Mouse (Mus musculus): ENCODE results near the gene Cyb5r4.

DNA sequence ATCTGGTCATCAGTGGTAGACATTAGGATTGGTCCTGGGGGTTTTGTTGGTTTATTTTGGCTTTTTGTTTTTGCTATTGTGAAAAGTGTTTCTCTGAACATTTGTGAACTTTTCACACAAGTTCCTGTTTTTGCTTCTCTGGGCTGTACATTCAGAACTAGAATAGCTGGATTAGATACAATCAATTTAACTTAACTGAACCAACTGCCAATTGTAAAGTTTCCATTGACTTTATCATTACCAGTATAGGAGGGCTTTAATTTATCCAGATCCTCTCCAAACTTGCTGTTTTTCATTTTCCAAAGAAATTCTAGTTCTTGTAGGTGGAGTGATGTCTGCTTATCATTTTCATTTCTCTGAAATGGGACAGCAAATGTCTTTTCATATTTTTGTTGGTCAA lies 32.0 kb upstream of the Cyb5r4 start:
- TF ChIP-seq CTCF (IDR thresholded peaks at IDR 0.05; ENCODE audit: borderline replicate concordance, insufficient read depth, low read length) (no peak), POLR2A (IDR thresholded peaks at IDR 0.05; ENCODE audit: low read depth, low read length) (no peak)
